Mouse (Mus musculus) MEL-GATA-1-ER (cell line): ENCODE data around the gene Lamc3.

Experiments
- DNase-seq: peaks from one replicate; pipeline ENCODE4 v3.0.0-alpha.2; 2012; ENCODE audit warnings: low read depth; ENCODE audit errors: extremely low read depth

Lamc3 gene

GRCm38 (mm10) chr2:31934551-31934950 is 47.5 kb downstream of the Lamc3 start:
- no peak for DNase-seq

GRCm38 (mm10) chr2:31935054-31935453 is 48.0 kb downstream of the Lamc3 start:
- DNase-seq, result no peak

GRCm38 (mm10) chr2:31938298-31938697 is 51.2 kb downstream of the Lamc3 start:
- no peak for DNase-seq

- DNase-seq, result no peak
Observed at GRCm38 (mm10) chr2:31943011-31943410, 55.9 kb downstream of the Lamc3 start.

GRCm38 (mm10) chr2:31945580-31945979 is 58.5 kb downstream of the Lamc3 start:
- no peak for DNase-seq

- DNase-seq, result no peak
Observed at GRCm38 (mm10) chr2:31948392-31948791, 61.3 kb downstream of the Lamc3 start.

DNA sequence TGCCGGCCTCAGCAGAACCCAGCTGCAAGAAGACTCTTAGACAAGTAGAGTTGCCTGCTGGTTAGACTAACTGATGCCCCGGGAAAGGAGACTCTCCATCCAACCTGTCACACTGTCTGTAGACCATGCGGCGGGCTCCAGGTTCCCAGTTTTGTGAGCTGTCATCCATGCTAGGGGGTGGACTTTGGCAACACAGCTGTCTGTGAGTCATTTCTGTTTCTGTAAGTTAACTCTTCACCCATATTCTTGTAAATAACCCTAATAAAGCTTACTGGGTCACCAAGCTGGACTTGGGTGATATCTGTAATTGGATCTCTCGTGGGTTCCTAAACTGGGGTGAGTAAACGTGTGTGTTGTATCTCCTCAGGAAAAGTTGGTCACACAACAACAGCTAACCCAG is 61.7 kb downstream of the Lamc3 start:
- DNase-seq, result no peak

- DNase-seq, result no peak
Observed at GRCm38 (mm10) chr2:31950058-31950871, 63.2 kb downstream of the Lamc3 start, which contains the start of gene Aif1l. TSS of gene Aif1l (plus strand) at chr2:31950139.

GRCm38 (mm10) chr2:31950966-31951365 is 63.9 kb downstream of the Lamc3 start:
- no peak for DNase-seq

GRCm38 (mm10) chr2:31952236-31952635 is 65.1 kb downstream of the Lamc3 start:
- no peak for DNase-seq

DNA sequence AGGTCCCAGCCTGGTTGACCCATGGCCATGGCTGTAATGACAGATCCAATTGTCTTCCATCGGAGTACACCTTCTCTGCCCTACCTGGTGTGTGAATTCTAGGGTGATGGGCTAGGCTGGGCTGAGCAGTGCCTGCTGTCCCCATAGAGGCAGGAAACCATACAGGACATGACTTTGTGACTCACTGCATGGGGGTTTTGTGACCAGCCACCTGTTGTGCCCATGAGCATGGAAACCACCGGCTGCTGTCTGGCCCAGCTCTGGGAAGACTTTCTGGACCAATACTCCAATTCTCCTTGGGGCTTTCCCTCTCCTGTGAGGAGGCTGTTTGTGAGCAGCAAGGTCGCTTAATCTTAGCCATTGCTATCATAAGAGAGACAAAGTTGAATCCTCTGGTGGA is 65.6 kb downstream of the Lamc3 start:
- DNase-seq, result no peak

- DNase-seq, result no peak
Observed at GRCm38 (mm10) chr2:31953687-31954086, 66.6 kb downstream of the Lamc3 start.

DNA sequence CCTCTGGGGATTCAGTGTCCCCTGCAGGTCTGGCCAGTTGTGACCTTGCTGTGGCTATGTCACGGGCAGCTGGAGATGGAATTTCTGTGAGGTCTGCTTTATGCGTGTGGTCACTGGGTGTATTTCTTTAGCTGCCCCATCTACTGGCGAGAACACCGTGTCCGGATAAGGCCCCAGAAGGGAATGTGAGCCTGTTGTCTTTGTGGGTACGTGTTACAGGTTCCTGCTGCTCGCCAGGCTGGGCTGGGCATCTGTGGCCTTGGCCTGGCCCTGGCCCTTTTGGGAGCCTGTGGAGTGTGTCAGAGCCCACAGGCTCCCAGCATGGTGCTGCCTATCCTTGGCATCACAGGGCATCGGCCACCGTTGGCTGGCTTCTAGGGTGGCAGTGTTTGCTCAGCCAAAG is 67.7 kb downstream of the Lamc3 start:
- no peak for DNase-seq

DNA sequence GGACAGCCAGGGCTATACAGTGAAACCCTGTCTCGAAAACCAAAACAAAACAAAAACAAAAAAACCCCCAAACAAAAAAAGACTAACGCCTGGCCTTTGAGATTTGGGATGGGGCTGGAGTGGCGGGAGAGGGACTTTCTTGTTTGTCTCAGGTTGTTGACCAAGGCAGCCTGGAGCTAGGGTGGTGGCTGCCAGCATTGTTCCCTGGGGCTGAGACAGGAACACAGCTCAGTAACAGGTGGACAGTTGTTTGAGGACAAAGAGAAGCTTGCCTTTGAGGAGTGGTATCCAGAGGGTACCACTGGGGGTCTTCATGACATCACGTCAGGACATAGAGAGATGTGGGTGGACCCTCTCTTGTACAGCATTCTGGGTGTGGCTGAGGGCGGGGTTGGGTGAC is 68.6 kb downstream of the Lamc3 start:
- DNase-seq, result no peak

DNA sequence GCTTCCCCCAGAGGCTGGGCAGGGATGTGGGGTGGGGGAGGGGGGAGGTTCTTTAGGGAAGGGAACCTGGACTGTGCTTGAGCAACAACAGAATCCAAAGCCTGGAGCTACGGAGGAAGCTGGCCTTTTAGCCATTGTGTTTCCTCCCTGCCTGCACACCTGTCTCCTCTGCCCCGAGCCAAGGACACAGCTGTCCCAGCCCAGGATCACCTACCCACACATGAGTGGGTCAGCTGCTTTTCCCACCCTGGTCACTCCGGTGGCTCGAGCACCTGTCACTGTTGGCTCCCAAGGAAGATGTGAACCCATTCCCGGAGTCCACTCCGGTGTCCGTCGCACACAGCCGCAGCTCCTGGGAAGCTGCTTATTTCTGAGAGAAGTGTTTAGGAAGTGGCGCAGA is 70.1 kb downstream of the Lamc3 start:
- DNase-seq, result no peak

GRCm38 (mm10) chr2:31960986-31961385 is 73.9 kb downstream of the Lamc3 start:
- no peak for DNase-seq

DNA sequence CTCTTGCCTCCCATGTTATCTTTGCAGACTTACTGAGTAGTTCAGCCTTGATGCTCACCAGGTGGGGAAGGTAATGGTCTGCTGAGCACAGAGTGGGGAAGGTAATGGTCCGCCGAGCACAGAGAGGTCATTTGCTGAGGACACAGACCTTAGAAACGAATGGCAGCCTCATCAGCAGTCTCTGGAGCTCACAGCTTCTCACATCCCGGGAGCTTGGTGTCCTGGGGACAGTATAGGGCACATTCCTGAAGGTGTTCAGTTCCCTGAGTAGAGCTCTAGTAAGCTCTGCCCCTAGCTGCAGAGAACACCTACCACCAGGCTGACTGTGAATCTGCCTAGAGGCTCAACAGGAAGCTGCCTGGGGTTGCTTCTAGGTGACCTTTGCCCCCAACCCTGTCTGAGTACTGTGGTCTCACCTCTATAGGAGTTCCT is 74.7 kb downstream of the Lamc3 start:
- DNase-seq, result no peak

DNA sequence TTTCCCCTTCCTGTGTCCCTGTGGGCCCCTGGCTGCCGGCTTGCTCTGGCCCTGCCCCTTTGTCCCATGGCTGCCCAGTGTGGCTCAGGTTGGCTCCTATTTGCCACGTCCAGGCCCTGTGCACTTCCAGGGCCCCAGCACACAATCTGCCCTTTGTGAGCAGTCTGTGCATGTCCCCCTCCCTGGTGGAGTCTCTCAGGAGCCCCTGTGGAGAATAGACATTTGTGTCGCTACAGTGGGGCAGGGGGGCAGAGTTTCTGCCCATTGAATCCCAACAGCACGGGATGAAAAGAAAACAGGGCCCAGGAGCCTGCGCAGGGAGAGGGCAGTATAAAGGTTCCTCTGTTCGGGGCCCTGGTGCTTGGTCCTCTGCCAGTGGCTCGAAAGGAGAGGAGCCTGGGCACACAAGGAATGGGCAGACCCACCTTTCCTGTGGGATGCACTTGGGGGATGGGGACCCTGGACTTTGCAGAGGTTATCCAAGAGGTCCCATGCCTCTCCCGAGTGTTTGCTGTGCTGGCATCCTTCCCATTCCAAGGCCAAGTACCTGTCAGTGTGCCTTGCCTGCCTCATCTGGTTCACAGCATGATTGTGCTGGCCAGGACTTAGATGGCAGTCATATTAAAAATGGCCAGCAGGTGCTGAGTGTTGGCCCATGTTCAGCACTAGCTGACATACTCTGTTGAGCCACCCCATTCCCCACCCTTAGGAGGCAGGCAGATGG is 75.6 kb downstream of the Lamc3 start:
- no peak for DNase-seq

- DNase-seq, result no peak
Observed at GRCm38 (mm10) chr2:31963491-31963890, 76.4 kb downstream of the Lamc3 start.

DNA sequence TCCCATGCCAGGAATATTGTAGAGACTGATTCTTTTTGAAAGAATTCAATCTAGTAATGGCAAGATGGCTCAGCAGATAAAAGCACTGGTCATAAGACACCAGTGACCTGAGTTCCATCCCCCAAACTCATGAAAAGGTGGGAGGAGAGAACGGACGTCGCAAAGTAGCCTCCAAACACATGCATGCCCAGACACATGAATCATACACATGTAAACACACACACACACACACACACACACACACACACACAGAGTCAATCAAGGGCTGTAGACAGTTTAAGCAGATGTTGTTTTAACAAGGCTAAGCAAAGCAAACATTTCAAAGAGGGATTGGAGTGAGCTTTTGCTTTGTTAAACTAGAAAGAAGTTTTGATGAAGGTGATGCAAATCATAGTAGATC is 77.1 kb downstream of the Lamc3 start:
- DNase-seq, result no peak

- DNase-seq, result peak; percentile 32
Observed at GRCm38 (mm10) chr2:31965110-31965509, 78.0 kb downstream of the Lamc3 start.

DNA sequence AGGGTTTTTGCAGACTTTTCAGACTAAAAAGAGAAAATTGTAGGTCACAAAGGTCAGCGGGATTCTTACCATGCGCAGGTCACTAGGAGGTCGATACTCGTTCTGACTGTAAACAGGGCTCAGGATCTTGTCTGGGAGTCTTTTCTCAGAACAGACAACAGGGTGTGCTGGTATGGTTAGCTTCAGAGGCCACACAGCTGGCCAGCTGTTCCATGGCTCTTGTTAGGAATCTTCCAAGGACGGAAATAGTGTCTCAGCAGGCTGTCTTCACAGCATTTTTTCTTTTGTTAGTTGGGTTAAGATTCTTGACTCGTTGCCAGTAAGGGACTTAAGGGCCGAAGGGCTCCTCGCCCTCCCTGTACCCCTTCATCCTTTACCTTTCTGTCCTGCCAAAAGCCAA is 79.7 kb downstream of the Lamc3 start:
- no peak for DNase-seq

DNA sequence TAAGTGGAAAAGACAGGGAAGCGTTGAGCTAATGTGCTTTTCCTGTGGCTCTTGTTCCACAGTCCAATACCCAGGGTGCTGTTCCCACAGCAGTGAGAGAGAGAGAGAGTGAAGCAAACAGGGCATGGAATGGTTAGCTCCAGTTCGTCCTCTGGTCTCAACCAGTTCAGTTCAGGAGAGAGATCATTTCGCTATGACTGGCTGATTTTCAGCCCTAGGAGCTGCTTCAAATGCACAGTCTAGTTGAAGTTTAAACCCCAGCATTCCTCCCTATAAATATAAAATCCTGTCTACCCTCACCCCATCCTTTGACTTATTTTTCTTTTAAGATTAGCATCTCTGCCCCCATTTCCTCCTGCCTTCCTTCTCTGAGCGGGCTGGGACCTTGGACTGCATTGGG is 85.5 kb downstream of the Lamc3 start:
- DNase-seq, result no peak
